Mouse (Mus musculus) frontal cortex, postnatal 14 days (tissue): ENCODE data around the gene Eif2ak1.

Source experiments
- DNase-seq, 2 experiments: peaks; one replicate each; pipeline ENCODE4 v3.0.0; 2022; ENCODE audit warnings: low spot score in 2 of 2

Eif2ak1 gene

DNA sequence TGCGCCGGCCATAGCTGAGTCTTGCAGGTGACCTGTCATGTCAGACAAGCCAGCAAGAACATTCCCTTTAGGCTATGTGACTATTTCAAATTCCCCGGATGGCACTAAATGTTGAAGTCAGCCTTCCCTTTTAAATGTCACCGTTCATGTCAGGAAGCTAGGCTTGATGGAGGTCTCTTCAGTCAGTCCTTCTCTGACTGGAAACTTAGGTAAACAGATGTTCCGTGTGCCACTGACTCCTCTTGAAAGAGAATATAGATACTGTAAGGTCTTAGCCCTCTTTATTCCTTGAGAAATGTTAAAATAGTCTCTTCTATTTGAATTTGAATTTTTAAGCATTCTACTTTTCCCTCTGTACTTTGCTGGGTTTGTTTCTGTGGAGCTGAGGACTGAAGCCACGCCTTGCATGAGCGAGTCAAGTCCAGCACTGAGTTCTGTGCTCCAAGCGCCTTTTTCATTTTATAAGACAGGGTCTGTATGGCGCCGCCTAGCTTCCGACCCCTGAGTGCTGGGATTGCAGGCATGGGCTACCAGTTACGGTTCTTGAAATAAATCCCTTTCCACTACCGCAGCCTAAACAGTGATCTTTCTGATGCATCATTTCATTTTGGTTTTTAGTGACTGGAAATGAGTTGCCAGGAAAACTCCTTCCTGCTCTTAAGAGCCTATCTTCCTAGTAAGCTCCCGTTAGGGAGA, 80.2 kb downstream of the Eif2ak1 start, which contains the start of gene Ankrd61:
TSS of gene Ankrd61 (minus strand) at position 51 of the 696 bp plus-strand sequence.
- DNase-seq = no peak

DNA sequence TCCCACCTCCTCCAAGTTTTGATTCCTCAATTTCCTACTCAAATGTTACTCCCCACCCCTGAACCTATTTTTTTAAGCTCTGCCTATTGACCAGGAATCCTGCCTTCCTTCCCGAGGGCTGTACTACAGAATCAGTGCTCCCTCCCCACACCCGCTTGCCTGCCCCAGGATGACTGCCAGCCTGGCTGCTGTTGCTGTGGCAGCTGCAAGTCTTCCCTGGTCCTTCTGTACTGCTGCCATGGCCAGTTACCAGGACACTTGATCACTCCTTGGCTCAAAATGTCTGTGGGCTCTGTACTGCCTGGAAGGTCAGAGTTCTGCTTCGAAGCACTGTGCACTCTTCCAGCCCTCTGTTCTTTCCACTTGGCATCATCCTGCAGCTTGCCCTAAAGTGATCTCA, 84.5 kb downstream of the Eif2ak1 start:
- peak in 1 of 2 experiments; percentile 22 for DNase-seq

DNA sequence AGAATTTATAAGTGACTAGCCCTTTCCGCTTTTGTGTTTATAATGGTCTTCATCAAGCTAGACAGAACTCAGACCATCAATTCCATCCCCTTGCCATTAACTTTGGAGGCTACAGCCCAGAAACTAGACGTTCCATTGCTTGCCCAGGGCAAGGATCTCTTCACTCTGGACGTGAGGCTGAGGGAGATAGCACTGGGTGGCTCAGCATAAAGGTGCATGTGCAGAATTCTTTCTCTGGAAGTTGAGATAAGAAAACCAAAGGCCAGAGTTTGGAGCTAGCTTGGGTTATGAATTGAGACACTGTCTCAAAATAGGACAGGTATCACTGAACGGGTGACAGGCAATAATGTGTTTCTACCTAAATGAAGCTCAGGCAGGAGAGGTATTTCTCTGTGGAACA, 86.2 kb downstream of the Eif2ak1 start:
- no peak for DNase-seq

DNA sequence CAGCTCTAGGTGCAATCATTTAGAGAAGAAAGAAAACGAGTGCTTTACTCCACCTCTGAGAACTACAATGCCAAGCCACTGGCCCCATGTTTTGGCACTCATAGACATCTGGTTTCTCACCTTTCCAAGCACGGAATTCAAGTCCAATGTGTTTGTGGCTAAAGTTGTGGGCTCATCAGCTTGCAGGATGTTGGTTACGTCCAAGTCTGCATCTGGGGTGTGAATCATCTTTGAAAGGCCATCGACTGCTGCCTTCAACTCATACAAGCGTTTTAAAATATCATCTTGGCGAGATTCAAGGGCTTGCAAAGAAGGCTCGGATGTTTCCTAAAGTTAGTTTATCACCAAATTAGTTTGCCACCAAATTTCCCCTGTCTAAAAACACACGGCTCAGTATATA, 88.8 kb downstream of the Eif2ak1 start:
- no peak for DNase-seq

DNA sequence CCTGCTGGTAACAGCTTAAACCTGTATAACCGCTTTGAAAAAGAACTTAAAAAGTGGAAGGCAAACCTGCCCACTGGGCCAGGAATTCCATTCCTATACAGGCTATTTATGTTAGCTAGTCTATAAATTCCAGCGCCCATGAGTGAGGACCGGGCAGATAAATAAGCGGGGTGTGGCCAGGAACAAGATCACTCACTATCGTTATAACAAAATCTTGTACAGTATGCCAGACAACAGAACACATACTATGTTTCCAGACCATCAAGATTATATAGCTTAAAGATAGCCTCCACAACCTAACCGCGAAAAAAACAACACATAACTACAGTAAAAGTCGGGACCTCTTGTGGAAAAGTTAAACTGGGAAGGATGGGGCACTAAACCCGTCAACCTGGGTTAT, 91.3 kb downstream of the Eif2ak1 start:
- DNase-seq = no peak

DNA sequence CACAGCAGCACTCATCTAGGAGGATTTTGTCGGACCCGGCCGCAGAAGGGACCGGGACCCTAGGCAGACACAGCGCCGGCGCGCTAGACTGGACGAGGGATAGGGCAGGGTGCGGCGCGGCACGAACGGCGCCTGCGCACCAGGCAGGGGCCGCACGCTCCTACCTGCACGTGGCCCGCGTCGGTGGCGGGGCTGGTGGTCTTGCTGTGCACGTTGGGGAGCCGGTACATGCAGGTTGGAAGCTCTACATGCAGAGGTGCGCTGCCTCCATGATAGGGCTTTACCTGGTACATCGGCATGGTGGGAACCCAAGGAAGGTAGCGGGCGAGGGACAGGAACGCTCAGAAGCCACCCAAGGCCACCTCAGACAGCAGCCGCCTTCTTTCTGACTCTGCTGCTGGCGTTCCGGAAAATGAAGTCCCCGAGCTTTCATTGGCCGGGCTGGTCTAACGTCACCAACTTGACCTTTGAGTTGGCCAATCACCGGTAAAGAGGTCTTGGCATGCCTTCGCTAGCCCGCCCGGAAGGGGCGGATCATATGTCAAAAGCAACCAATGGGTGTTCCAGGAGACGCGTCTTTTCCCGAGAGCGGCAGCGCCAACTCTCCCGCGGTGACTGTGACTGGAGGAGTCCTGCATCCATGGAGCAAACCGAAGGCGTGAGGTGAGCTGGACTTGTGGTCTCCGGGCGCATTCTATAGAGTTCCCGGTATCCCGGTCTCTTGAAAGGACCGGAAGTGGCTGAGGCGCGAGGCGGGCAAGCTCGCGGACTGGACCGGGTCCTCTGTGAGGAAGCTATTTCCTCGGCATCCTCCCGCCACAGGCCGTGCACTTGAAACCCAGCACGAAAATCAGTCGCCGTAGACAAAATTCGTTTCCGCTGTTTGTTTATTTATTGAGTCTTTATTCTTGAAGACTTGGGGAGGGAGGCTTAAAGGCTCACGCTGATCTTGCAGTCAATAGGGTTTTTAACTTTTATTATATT, 92.1 kb downstream of the Eif2ak1 start, which contains the start of the genes Aimp2 and Pms2:
TSS of gene Aimp2 (minus strand) at position 431 of the 984 bp plus-strand sequence.
TSS of gene Pms2 (plus strand) at position 548 of the 984 bp plus-strand sequence.
- DNase-seq = peak; percentile 96 to 97

DNA sequence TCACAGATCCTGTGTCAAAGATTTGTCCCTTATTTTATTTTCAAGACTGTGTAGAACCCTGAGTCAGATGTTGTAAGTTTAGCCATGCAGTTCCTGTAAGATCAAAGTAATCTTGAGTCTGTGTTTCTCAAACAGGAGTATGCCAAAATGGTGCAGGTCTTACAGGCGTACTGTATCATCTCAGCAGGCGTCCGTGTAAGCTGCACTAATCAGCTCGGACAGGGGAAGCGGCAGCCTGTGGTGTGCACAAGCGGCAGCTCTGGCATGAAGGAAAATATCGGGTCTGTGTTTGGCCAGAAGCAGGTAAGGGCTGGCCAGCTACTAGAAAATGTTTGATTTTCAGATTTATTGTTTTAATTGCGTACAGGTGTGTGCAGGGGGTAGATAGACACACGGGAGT, 98.6 kb downstream of the Eif2ak1 start:
- no peak for DNase-seq

DNA sequence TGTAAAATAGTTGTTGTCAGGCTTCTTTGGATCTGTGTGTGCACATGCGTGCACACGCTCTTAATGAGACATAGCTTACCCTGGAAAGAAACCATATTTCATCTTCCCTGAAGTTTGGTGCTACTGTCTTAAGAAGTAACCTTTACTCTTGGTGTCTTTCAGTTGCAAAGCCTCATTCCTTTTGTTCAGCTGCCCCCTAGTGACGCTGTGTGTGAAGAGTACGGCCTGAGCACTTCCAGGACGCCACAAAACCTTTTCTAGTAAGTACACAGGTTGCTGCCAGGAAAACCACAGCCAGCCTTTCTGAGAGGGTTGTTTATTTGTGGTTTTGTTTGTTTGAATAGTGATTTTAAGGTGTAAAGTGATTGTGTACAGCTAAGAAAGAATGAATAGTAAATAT, 99.8 kb downstream of the Eif2ak1 start:
- DNase-seq = no peak

DNA sequence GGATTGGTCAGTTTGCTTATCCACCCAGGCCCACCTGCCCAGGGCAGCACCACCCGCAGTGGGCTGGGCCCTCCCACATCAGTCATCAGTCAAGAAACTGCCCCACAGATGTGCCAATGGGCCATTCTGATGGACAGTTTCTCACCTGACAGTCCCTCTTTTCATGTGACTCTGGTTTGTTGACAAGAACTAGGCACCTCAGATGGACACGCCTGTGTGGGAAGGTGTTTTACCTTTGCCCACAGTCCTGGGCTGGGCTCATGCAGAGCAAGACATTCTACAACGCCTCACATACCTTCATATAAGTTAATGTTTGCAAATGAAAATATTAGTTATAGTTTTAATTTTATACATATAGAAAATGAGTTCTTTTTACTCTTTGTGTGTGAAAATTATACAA, 100.5 kb downstream of the Eif2ak1 start:
- no peak for DNase-seq

DNA sequence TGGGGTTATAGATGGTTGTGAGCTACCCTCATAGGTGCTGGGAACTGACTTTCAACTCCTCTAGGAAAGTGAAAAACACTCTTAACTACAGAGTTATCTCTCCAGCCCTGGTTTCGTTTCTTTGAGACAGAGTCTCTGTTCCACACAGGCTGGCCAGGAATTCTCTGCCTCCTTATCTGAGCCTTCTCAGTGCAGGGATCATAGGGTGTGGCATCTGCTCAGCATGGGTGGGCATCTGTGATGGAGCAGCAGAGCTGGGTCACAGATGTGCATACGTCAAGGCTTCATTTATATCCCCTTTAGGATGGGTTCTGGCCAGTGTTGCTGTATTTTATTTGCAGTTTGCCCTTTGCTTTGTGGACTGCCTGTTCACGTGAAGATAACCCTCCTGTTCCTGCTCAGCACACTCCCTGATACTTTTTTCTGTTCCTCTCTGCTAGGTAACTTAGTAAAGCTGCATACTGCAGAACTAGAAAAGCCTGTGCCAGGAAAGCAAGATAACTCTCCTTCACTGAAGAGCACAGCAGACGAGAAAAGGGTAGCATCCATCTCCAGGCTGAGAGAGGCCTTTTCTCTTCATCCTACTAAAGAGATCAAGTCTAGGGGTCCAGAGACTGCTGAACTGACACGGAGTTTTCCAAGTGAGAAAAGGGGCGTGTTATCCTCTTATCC, 107.3 kb downstream of the Eif2ak1 start:
- DNase-seq = no peak

DNA sequence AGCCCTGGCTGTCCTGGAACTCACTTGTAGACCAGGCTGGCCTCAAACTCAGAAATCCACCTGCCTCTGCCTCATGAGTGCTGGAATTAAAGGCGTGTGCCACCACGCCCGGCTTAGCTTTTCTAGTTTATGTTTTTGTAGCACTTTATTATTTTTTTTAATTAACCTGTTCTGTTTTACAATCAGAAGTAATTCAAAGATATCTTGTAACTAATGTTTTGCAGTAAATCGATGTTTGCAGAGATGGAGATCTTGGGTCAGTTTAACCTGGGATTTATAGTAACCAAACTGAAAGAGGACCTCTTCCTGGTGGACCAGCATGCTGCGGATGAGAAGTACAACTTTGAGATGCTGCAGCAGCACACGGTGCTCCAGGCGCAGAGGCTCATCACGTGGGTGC, 110.3 kb downstream of the Eif2ak1 start, which contains the start of gene Gm42421:
TSS of gene Gm42421 (plus strand) at position 301 of the 400 bp plus-strand sequence.
- no peak for DNase-seq

DNA sequence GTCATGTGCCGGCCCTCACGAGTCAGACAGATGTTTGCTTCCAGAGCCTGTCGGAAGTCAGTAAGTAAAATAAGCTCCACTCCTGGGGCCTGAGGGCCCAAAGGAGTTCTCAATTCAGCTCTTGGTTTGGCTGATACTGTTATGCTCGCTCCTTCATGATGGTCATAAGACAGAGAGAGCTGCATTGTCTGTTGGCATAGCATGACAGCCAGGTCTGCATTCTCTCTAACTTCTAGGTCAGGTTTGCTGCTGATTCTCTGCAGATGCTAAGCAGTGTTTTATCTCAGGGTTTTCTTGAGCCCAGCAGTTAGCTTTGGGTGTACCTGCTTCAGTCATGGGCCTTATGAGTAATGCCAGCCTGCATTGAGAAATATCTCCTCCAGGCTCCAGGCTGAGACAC, 111.7 kb downstream of the Eif2ak1 start:
- no peak for DNase-seq

DNA sequence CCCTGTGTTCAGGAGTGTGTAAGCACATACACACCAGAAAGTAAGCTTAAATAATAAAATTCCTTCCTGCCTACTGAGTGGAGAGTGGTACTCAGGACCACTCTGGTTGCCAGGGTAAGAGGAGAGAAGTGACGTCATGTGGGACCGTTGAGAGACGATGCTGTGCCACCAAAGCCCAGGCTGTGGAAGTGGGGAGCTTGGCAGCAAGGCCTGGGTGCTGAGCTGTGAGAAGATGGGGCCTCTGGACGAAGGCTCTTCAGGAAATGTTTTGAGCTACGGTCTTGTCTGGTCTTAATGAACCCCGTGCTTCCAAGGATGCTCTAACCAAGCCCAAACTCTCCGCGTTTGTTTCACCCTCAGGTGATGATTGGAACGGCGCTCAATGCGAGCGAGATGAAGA, 113.1 kb downstream of the Eif2ak1 start:
- no peak for DNase-seq

DNA sequence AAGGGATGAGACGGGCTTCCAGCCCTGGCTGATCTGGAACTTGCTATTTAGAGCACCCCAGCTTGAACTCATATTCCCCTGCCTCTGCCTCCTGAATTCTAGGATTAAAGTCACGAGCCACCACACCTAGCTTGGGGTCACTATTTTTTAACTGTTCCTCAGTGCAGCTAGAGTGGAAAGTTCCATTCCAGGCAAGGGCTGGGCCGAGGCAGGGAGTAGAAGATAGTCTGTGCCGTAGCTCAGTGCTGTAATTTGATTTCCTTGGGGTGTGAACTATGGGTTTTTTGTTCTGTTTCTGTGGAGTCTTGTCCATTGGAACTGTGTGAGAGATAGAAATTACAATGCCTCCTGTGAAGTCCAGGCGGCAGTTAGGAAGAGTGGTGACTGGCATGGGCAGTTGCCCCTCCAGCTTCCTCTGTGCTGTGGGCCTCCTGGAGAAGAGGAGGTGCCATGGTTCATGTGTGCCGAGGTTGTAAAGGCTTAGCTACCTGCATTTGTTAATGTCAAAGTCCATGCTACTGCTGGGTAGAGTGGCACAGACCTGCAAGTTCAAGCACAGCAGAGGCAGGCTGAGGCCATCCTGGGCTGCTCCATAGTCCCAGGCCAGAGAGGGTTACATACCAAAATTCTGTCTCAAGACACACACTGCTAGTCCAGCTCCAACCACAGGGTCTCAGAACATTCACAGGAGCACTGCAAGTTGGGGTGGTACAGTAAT, 114.4 kb downstream of the Eif2ak1 start:
- DNase-seq = no peak

DNA sequence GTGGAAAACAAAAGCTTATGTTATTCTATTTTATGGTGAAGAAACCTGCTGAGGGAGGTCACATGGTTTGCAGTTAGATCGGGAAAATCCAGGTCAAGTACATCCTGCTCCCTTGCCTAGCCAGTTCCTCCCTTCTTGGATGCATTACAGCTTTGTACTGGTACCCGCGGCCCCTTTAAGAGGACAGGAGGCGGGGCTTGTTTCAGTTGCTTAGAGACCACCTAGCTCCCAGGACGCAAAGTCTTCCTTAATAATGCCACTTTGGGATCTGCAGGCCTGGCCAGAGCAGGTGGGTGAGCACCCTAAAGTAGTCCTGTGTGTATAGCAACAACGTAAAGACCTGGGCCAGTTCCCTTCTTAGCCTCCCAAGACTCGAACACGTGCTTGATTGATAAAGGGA, 115.2 kb downstream of the Eif2ak1 start, which contains the start of gene Rsph10b:
TSS of gene Rsph10b (plus strand) at position 205 of the 400 bp plus-strand sequence.
- DNase-seq = no peak

DNA sequence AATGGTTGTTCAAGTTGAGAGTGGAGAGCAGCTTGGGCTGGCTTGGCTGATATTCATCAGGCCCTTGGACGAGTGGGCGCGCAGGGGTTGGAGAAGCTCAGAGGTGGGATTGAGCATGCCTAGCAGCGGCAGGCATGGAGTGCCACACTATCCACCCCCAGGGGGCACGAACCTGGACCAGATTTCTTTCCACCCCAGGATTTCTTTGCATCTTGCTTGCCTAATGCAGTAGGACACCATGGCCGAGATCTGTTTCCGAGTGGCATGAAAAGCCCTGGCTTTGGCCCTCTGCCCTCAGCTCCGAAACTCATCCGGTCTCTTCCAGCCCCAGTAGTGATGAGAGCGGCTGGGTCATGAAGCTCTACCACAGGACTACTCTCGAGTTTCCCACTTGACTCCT, 115.8 kb downstream of the Eif2ak1 start:
- DNase-seq = no peak

DNA sequence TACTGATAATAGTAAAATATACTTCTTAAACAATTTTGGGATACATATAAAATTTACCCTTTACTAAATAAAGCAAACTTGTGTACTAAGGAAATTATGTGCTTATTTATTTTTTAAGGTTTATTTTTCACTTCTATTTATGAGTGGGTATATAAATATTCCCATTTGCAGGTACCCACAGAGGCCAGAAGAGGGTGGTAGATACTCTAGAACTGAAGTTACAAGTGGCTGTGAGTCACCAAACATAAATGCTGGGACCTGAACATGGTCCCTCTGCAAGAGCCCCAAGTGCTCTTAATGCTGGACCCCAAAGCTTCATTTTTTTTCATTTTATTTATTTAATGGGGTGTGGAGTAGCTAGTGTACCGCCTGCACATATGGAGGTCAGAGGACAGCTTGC, 116.3 kb downstream of the Eif2ak1 start:
- no peak for DNase-seq

DNA sequence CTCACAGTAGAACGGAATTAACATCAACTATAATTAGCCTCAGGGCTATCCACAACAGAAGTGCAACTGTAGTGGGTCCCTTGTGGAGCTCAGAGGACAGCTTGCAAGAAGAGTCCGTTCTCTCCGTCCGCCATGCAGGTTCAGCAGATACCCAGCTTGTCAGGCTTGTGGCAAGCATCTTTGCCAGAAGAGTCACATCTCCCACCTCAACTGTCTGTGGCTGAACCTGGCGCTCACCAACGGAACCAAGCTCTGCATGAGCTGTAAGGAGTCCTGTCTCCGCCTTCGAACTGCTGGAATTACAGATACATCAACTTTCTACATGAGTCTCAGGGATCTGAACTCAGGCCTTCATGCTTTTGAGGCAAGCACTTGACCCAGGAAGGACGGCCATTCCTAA, 118.6 kb downstream of the Eif2ak1 start:
- DNase-seq = no peak

DNA sequence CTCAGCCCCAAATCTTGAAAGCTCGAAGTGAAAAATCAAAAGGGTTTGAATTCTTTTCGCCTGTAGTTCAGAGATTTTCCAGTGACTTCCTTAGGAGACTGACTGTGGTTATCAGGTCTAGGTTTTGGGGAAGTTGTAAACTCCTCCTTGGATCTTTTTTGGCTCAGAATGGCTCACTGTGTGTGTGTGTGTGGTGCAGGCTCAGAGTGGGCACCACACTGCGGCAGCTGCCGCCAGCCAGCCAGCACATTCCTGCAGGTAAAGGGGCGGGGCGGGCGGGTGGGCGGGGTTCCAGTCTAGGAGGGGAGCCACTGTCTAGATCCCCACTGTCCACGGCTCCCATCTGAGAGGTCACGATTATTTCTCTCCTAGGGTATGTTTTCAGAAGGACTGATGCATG, 124.0 kb downstream of the Eif2ak1 start:
- no peak for DNase-seq

DNA sequence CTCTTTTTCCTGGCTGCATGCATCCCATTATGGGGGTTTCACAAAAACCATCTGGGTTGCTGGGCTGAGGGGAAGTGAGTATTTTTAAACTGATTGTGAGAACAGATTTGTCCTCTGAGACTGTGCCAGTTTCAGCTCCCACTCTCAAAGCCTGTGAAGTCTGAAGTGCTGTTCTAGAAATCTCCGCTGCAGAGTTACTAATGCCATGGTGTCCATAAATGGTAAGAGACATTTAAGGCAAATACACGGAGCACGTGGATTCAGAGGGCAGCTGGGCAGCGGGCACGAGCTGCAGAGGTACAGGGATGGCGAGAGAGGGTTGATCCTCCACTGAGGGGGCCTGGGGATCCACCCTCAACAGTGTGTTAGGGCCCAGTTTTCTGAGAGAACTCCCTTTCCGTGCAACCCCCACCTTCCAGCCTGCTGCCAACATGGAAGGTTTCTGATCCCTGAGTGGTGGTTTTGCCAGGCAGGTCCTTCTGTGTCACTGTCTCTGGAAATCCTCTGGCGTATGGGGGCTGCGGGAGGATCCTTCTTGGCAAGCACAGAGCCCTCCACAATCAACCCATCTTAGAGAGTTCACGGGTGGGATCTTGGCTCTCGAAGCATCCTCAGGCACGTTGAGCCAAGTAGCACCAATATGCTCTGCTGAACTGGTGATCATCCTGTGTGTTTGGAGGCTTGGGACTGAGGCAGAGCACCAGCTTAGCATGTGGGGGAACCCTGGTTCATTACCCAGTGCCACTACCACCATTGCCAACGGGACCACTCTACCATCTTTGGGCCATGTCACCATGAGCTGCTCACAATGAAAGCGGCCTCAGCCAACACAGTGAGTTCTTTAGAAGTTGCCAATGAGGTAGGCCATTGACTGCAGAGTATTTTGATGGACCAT, 125.9 kb downstream of the Eif2ak1 start:
- peak; percentile 63 to 79 for DNase-seq
